Mouse (Mus musculus): ENCODE measurements around the gene Asic2.
"Not testable (repeated sequence)": the region's sequence is repeated elsewhere in the genome, so short reads cannot be mapped to it uniquely, and the experiment has no call there.

- TF ChIP-seq CTCF (IDR thresholded peaks at IDR 0.05; ENCODE audit: low read depth, low read length); POLR2A (IDR thresholded peaks at IDR 0.05; ENCODE audit: extremely low read depth, insufficient read depth, low read length): not testable (repeated sequence)
Measured at GRCm38 (mm10) chr11:81350498-81350897, 617.8 kb downstream of the Asic2 start.

Measured in liver, adult 2 months (tissue).